Mouse (Mus musculus) adipocyte (in vitro differentiated cells): ENCODE measurements around the gene Gas7.

Experiments used
- DNase-seq: peaks from one replicate; pipeline ENCODE4 v3.0.0-alpha.2; 2016; ENCODE audit warnings: low spot score

Gas7 gene

DNA sequence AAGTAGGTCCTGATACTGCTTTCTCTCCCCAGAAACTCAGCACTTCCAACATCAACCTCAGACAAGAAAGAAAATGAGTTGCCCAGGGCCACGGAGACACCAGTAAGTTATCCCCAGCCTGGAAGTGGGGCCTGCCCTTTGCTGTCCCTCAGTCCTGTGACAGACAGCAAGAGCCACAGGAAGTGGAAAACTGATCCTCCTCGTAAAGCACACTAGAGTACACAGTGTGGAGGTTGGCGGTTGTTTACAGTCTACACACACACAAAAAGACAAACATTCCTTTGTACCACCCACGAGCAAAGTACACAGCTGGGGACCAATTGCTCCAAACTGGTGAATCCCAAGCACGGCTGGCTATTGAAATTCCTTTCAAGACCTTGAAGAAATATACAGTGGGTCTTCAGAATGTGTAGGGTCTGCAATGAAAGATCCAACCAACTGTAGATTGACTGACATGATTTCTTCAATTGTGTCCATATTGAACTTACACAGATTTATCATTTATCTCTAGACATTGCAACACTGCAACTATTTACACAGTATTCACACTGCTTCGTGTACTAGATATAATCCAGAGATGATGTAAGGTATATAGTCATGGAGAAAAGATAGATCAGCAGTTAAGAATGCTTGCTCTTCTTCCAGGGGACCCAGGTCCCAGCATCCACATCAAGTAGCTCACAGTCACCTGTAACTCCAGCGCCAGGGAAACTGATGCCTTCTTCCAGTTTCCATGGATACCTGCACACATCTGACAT lies 267.3 kb downstream of the Gas7 start:
- DNase-seq, result no peak

DNA sequence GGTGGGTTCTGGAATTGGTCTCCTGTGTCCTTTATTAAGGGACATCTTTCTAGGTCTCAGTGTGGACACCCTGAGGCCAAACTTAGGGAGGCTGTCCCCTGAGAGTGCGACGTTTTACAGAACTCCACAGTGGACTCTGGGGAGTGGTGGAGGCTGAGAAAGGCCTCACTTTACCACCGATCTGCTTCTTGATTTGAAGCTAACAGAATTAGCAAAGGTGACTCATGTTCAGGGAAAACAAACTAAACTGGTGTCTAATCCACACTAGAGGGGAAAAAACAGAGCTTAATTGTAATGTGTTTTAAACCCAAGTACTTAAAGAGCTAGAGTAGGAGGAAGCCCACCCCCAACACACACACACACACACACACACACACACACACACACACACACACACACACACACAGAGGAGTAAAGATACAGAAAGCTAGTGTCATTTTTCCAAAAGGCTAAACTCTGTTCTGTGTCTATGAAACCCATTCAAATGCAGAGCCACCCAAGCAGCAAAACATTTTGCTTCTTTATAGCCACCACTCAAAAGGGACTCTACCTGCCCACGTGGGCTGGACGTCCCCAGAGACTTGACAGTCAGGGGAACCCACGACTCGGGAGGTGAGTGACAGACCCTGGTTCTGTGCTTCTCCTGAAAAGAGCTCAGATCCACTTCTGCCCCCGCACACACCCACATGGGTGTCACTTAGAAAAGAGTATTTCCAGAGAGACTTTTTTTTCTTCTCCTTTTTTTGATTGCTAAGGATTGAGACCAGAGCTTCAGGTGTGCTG lies 268.2 kb downstream of the Gas7 start:
- DNase-seq, result no peak

GRCm38 (mm10) chr11:67727095-67727494 lies 271.9 kb downstream of the Gas7 start:
- peak; percentile 8 for DNase-seq

- DNase-seq, result no peak
Measured at GRCm38 (mm10) chr11:67728726-67729125, 273.5 kb downstream of the Gas7 start.

DNA sequence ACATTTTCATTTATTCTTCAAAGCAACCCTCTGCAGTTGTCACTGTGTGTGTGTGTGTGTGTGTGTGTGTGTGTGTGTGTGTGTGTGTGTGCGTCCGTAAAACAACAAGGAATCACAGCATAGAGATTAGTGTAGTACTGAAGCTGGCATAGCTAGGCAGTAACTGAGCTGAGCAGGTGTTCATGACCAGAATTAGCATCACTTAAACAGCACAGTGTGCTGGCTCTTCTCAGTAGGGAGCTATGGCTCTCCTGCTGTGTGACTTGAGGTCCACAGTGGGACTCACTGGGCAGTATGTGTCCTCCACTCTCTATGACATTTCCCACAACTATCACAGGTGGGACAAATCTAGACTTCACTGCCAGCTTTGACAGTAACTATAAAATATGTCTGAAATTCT lies 275.8 kb downstream of the Gas7 start:
- DNase-seq, result no peak

DNA sequence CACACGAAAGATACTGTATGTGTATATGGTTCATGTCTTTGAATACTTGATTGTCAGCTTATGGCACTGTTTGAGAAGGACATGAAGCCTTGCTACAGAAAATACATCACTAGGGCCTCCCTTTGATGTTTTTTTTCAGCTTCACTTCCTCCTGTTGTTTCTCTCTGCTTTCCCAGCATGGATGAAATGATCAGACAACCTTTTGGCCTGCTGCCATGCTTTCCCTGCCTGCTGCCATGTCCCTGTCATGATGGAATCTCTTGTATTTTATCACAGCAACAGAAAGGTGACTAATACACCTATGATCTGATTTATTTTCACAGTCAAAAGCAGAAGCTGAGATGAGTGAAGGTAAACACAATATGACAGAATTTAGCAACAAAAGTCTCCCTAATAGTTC lies 278.5 kb downstream of the Gas7 start:
- DNase-seq, result no peak

- DNase-seq, result no peak
Measured at GRCm38 (mm10) chr11:67734597-67734996, 279.4 kb downstream of the Gas7 start.

DNA sequence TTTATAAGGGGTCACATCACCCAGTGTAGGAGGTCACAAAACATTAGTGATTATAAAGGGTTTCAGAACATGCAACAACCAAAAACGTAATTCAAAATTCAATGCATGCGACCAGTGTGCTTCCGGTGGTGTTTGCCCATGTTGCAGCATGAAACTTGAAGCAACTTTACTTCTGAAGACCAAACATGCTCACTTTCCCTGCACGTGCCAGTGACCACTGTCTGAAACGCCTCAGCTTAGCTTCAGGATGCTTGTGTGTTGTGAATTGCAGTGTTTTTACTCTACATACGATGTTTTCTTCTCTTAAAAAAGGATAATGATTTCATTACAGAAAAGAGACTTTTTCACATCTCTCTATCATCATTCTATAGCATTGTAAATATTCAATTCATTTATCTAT lies 283.1 kb downstream of the Gas7 start:
- no peak for DNase-seq
